Mouse (Mus musculus): Measurements from ENCODE around the gene Pepd.
"Not testable (repeated sequence)": the region's sequence is repeated elsewhere in the genome, so short reads cannot be mapped to it uniquely, and the experiment has no call there.

DNA sequence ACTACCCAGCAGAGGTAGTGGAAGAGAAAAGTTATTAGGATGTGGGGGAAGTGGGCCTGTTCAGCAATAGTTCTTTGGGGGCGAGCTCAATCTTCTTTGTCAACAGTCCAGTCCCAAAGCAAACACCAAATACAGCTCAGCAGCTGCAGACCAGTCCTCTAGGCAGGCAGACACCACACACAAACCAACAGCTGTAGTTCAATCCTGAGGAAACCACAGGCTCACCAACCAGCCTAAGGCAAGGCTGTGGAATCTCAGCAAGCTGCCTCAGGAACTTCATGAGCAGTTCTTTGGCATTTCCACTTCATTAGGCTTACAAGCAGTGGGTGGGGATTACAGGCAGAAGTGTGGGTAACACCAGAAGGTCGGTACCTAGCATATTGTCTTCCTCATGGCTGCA is 70.2 kb downstream of the Pepd start:
- not testable (repeated sequence) for TF ChIP-seq CTCF (conservative IDR thresholded peaks at IDR 0.05; ENCODE audit: low read length); NANOG (IDR thresholded peaks at IDR 0.05; ENCODE audit: borderline replicate concordance, low read length)
